In the genomic region with DNA sequence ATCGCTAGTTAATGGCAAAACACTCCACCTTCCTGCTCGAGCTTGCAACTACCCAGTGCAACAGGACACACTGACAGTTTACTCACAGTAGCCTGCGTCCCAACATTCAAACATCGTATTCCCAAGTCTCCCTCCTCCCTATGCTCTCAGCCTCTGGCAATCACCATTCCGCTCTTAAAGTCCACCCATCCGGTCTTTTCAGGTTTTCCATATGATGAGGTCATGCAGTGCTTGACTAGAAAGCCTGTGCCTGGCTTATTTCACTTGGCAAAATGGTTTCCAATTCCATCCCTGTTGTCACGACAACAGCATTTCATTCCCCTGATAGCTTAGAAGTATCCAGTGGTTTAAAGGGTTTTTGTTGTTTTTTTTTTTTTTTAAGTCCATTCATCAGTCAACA, we compare ENCODE assay signal across 11 mouse cellular contexts.
DNase-seq lines count a peak whose midpoint lies in the region; ATAC-seq lines count a peak whose summit lies in the region.
"Had no signal": no experiment of that assay in that cellular context is flagged by ENCODE, and none has a peak within 500 bp of the region (broad histone marks: within the 10 kb centered on the region; RNA-seq: fewer than 3 reads in every experiment).

No protein-coding gene starts in this region.

- no peak overlapping the region for H3K4me3 ChIP-seq in heart, embryonic 10.5 days
- no peak overlapping the region for H3K4me3 ChIP-seq in forebrain, embryonic 12.5 days (replicated peaks)
- H3K4me3 ChIP-seq in hindbrain, embryonic 12.5 days, result no peak overlapping the region
- H3K4me3 ChIP-seq in neural tube, embryonic 11.5 days (ENCODE audit: low read depth, low read length), result no peak overlapping the region

- peak; percentile 78 for ATAC-seq in forebrain, embryonic 12.5 days (ENCODE audit: low FRiP score)
- peak; percentile 59 for ATAC-seq in hindbrain, embryonic 12.5 days (ENCODE audit: low FRiP score)
- peak; percentile 58 for ATAC-seq in neural tube, embryonic 11.5 days (ENCODE audit: insufficient read depth, low FRiP score, low TSS enrichment)
- ATAC-seq in megakaryocyte-erythroid progenitor cell, adult 5-6 weeks (replicated peaks; ENCODE audit: low FRiP score, low TSS enrichment, poor library complexity, severe bottlenecking), result no peak

- 54% methylated on average over 7 of the region's 7 CpGs for WGBS in heart, embryonic 10.5 days
- WGBS in forebrain, embryonic 12.5 days, result 21% methylated on average over 7 of the region's 7 CpGs
- 40% methylated on average over 7 of the region's 7 CpGs for WGBS in hindbrain, embryonic 12.5 days
- WGBS in neural tube, embryonic 11.5 days, result 53% methylated on average over 7 of the region's 7 CpGs

- H3K9ac ChIP-seq in forebrain, embryonic 12.5 days, result no peak overlapping the region
- H3K9ac ChIP-seq in hindbrain, embryonic 12.5 days, result no peak overlapping the region
- no peak overlapping the region for H3K9ac ChIP-seq in neural tube, embryonic 11.5 days (ENCODE audit: low read length)

- intact Hi-C loops in heart, postnatal 14 days (cut with DNase I), result no loop called here

- H3K4me1 ChIP-seq in heart, embryonic 10.5 days, result peaks cover 19% of the 10 kb centered on the region; the same call in 1 of the 2 replicates
- H3K4me1 ChIP-seq in forebrain, embryonic 12.5 days, result peaks cover 32% of the 10 kb centered on the region
- peaks cover 20% of the 10 kb centered on the region for H3K4me1 ChIP-seq in hindbrain, embryonic 12.5 days
- no peaks in the 10 kb centered on the region for H3K4me1 ChIP-seq in neural tube, embryonic 11.5 days (ENCODE audit: control insufficient read depth, insufficient read depth, low read length)

- H3K9me3 ChIP-seq in heart, embryonic 10.5 days, result no peaks in the 10 kb centered on the region
- no peaks in the 10 kb centered on the region for H3K9me3 ChIP-seq in forebrain, embryonic 12.5 days
- no peaks in the 10 kb centered on the region for H3K9me3 ChIP-seq in hindbrain, embryonic 12.5 days (replicated peaks)
- no peaks in the 10 kb centered on the region for H3K9me3 ChIP-seq in neural tube, embryonic 11.5 days (ENCODE audit: control insufficient read depth, low read length)

- DNase-seq in heart, embryonic 10.5 days (ENCODE audit: low spot score), result peak; percentile 82
- no peak for DNase-seq in heart, postnatal 14 days
- DNase-seq in neural tube, embryonic 11.5 days (ENCODE audit: low spot score), result peak; percentile 37
- no peak for DNase-seq in right cerebral cortex, postnatal 14 days
- DNase-seq in spleen, postnatal 14 days (ENCODE audit: low spot score in 2 of 2), result no peak
- DNase-seq: gastrocnemius, postnatal 10 days; kidney, adult 18-20 months; layer of hippocampus, postnatal 36 days had no signal

- no peaks in the 10 kb centered on the region for H3K36me3 ChIP-seq in heart, embryonic 10.5 days
- H3K36me3 ChIP-seq in forebrain, embryonic 12.5 days (replicated peaks), result no peaks in the 10 kb centered on the region
- no peaks in the 10 kb centered on the region for H3K36me3 ChIP-seq in hindbrain, embryonic 12.5 days
- no peaks in the 10 kb centered on the region for H3K36me3 ChIP-seq in neural tube, embryonic 11.5 days (ENCODE audit: control insufficient read depth, insufficient read depth, low read length)

- H3K4me2 ChIP-seq in forebrain, embryonic 12.5 days, result peak overlapping the region; percentile 34
- H3K4me2 ChIP-seq in hindbrain, embryonic 12.5 days (replicated peaks), result no peak overlapping the region
- H3K4me2 ChIP-seq in neural tube, embryonic 11.5 days (ENCODE audit: low read depth), result no peak overlapping the region

- H3K27me3 ChIP-seq in heart, embryonic 10.5 days (ENCODE audit: insufficient read depth, poor library complexity, severe bottlenecking), result peaks cover 9% of the 10 kb centered on the region
- peaks cover 9% of the 10 kb centered on the region for H3K27me3 ChIP-seq in forebrain, embryonic 12.5 days
- H3K27me3 ChIP-seq in hindbrain, embryonic 12.5 days, result peaks cover 4% of the 10 kb centered on the region; the same call in 1 of the 2 replicates
- no peaks in the 10 kb centered on the region for H3K27me3 ChIP-seq in neural tube, embryonic 11.5 days (ENCODE audit: control insufficient read depth, insufficient read depth, low read length)

- H3K27ac ChIP-seq in heart, embryonic 10.5 days, result peak overlapping the region; percentile 44; the same call in 1 of the 2 replicates
- peak overlapping the region; percentile 81 for H3K27ac ChIP-seq in forebrain, embryonic 12.5 days
- H3K27ac ChIP-seq in hindbrain, embryonic 12.5 days, result peak overlapping the region; percentile 75
- H3K27ac ChIP-seq in neural tube, embryonic 11.5 days (ENCODE audit: low read depth, low read length), result no peak overlapping the region

Comparison
In these comparisons a context has a peak if more than half of its experiments do, and no peak if none do; other contexts are left out.
1. DNase-seq: peak in heart, embryonic 10.5 days (single experiment) and neural tube, embryonic 11.5 days (single experiment); none in heart, postnatal 14 days (0 of 2), right cerebral cortex, postnatal 14 days (single experiment) and spleen, postnatal 14 days (0 of 2).